Mouse (Mus musculus) CH12.LX (cell line): ENCODE data around the gene Gatad2a. TPM values are rescaled to one million over a fixed set of nuclear protein-coding genes. Genes with fewer than 3 reads are reported as not detected.
A peak's percentile ranks its signal among the peaks of the same experiment; 100 is the strongest.

Source experiments
- DNase-seq: peaks from one replicate; pipeline ENCODE4 v3.0.0-alpha.2; 2013; ENCODE audit errors: extremely low read depth
- H3K27ac ChIP-seq: 2 replicates; pipeline ENCODE4 v1.5.1; 2012; ENCODE audit warnings: low read depth, mild to moderate bottlenecking, control low read depth, moderate library complexity; ENCODE audit not compliant: insufficient read depth
- H3K27me3 ChIP-seq: replicated peaks from 2 replicates; pipeline ENCODE3; 2012; ENCODE audit warnings: inconsistent platforms
- H3K36me3 ChIP-seq, 2 experiments: replicated peaks in 1 of 2; 2 replicates each; pipeline versions ENCODE3 to v1.6.1; 2012; ENCODE audit warnings: inconsistent platforms in 1 of 2, low read length in 1 of 2, mild to moderate bottlenecking in 1 of 2, mixed read lengths in 1 of 2, moderate library complexity in 1 of 2; ENCODE audit not compliant: control insufficient read depth in 1 of 2, insufficient read depth in 1 of 2
- H3K4me1 ChIP-seq, 2 experiments: 2 replicates each; pipeline ENCODE4 v1.6.1; 2012; ENCODE audit warnings: inconsistent platforms in 1 of 2, moderate library complexity in 1 of 2; ENCODE audit not compliant: insufficient read depth in 2 of 2, control insufficient read depth in 1 of 2
- H3K4me2 ChIP-seq: 2 replicates; pipeline ENCODE4 v1.6.1; 2012; ENCODE audit warnings: low read depth, mild to moderate bottlenecking, control low read depth; ENCODE audit not compliant: poor library complexity, insufficient read depth, severe bottlenecking
- H3K4me3 ChIP-seq, 3 experiments: fragments of 150-350 bp in 1 of 3; sonication (generic) in 1 of 3; replicated peaks in 1 of 3; 2 replicates each; pipeline versions ENCODE3 to v1.5.1; 2011 to 2012; ENCODE audit warnings: low read depth in 2 of 3, low read length in 2 of 3, mild to moderate bottlenecking in 2 of 3, moderate library complexity in 2 of 3, control low read depth in 1 of 3, improper control_type of control experiment in 1 of 3, inconsistent platforms in 1 of 3, mixed read lengths in 1 of 3; ENCODE audit not compliant: poor library complexity in 1 of 3
- H3K79me2 ChIP-seq: replicated peaks from 2 replicates; pipeline ENCODE4 v1.6.1; 2012; ENCODE audit warnings: mild to moderate bottlenecking, moderate library complexity; ENCODE audit not compliant: control insufficient read depth, poor library complexity, insufficient read depth, severe bottlenecking; ENCODE audit errors: extremely low read depth
- H3K9ac ChIP-seq: 2 replicates; pipeline ENCODE4 v1.6.1; 2012; ENCODE audit warnings: low read depth, mild to moderate bottlenecking, control low read depth, moderate library complexity; ENCODE audit not compliant: insufficient read depth
- H3K9me3 ChIP-seq: replicated peaks from 2 replicates; pipeline ENCODE3; 2012; ENCODE audit warnings: low read length, inconsistent platforms, mixed read lengths
- CHD1 ChIP-seq: IDR thresholded peaks from 2 replicates; pipeline ENCODE4 v1.6.1; 2012; ENCODE audit warnings: low read depth, low read length, improper control_type of control experiment, inconsistent platforms
- CHD2 ChIP-seq: IDR thresholded peaks from 2 replicates; pipeline ENCODE4 v1.6.1; 2011; ENCODE audit warnings: low read length, improper control_type of control experiment
- CTCF ChIP-seq, 2 experiments: IDR thresholded peaks in 1 of 2; conservative IDR thresholded peaks in 1 of 2; 2 replicates each; pipeline ENCODE4 v1.5.1; 2011 to 2012; ENCODE audit warnings: low read depth in 2 of 2, low read length in 2 of 2, improper control_type of control experiment in 1 of 2, inconsistent platforms in 1 of 2, mild to moderate bottlenecking in 1 of 2, moderate library complexity in 1 of 2
- E2F4 ChIP-seq: IDR thresholded peaks from 2 replicates; pipeline ENCODE4 v1.6.1; 2011; ENCODE audit warnings: low read depth, low read length, improper control_type of control experiment; ENCODE audit not compliant: insufficient replicate concordance
- ELF1 ChIP-seq: IDR thresholded peaks from 2 replicates; pipeline ENCODE4 v1.6.1; 2014; ENCODE audit warnings: low read depth, mild to moderate bottlenecking, inconsistent platforms, low read length, improper control_type of control experiment
- EP300 ChIP-seq: IDR thresholded peaks from 2 replicates; pipeline ENCODE4 v1.6.1; 2011; ENCODE audit warnings: low read length, improper control_type of control experiment
- GABPA ChIP-seq: IDR thresholded peaks from 2 replicates; pipeline ENCODE4 v1.6.1; 2012; ENCODE audit warnings: low read depth, low read length, improper control_type of control experiment, inconsistent platforms; ENCODE audit not compliant: insufficient replicate concordance
- HCFC1 ChIP-seq: IDR thresholded peaks from 2 replicates; pipeline ENCODE4 v1.6.1; 2012; ENCODE audit warnings: low read depth, mild to moderate bottlenecking, inconsistent platforms, low read length, improper control_type of control experiment
- IRF4 ChIP-seq: IDR thresholded peaks from 2 replicates; pipeline ENCODE4 v1.6.1; 2014; ENCODE audit warnings: low read depth, mild to moderate bottlenecking, inconsistent platforms, low read length, improper control_type of control experiment
- JUN ChIP-seq: IDR thresholded peaks from 2 replicates; pipeline ENCODE4 v1.6.1; 2011; ENCODE audit warnings: low read depth, mild to moderate bottlenecking, low read length, improper control_type of control experiment, moderate library complexity; ENCODE audit not compliant: insufficient read depth
- MAFK ChIP-seq: IDR thresholded peaks from 2 replicates; pipeline ENCODE4 v1.6.1; 2011; ENCODE audit warnings: low read length, improper control_type of control experiment; ENCODE audit not compliant: insufficient replicate concordance
- MEF2A ChIP-seq: IDR thresholded peaks from 2 replicates; pipeline ENCODE4 v1.6.1; 2014; ENCODE audit warnings: low read depth, mild to moderate bottlenecking, inconsistent platforms, low read length, improper control_type of control experiment, borderline replicate concordance
- MXI1 ChIP-seq: IDR thresholded peaks from 2 replicates; pipeline ENCODE4 v1.6.1; 2011; ENCODE audit warnings: mild to moderate bottlenecking, low read depth, low read length, improper control_type of control experiment
- MYC ChIP-seq: IDR thresholded peaks from 2 replicates; pipeline ENCODE4 v1.6.1; 2011; ENCODE audit warnings: low read depth, mild to moderate bottlenecking, improper control_type of control experiment, low read length
- NELFE ChIP-seq: IDR thresholded peaks from 2 replicates; pipeline ENCODE4 v1.6.1; 2011; ENCODE audit warnings: low read depth, low read length, improper control_type of control experiment
- POLR2AphosphoS2 ChIP-seq: IDR thresholded peaks from 2 replicates; pipeline ENCODE4 v1.6.1; 2011; ENCODE audit warnings: low read depth, low read length, improper control_type of control experiment
- UBTF ChIP-seq: IDR thresholded peaks from 2 replicates; pipeline ENCODE4 v1.6.1; 2012; ENCODE audit warnings: low read depth, mild to moderate bottlenecking, inconsistent platforms, low read length, improper control_type of control experiment, moderate library complexity
- USF2 ChIP-seq: conservative IDR thresholded peaks from 2 replicates; pipeline ENCODE4 v1.6.1; 2011; ENCODE audit warnings: low read depth, low read length, improper control_type of control experiment
- ZC3H11A ChIP-seq: IDR thresholded peaks from 2 replicates; pipeline ENCODE4 v1.6.1; 2012; ENCODE audit warnings: low read depth, mild to moderate bottlenecking, inconsistent platforms, low read length, improper control_type of control experiment
- ZMIZ1 ChIP-seq: IDR thresholded peaks from 2 replicates; pipeline ENCODE4 v1.6.1; 2012; ENCODE audit warnings: low read depth, mild to moderate bottlenecking, inconsistent platforms, low read length, improper control_type of control experiment
- ZNF384 ChIP-seq: IDR thresholded peaks from 2 replicates; pipeline ENCODE4 v1.6.1; 2012; ENCODE audit warnings: low read depth, low read length, improper control_type of control experiment, inconsistent platforms
- dilution Hi-C: fragments of 300-500 bp; cut with MboI; formaldehyde crosslinking; loops from 2 replicates; pipeline ENCODE4 v1.14.3; 2020; ENCODE audit warnings: low sequenced_read_pairs; ENCODE audit not compliant: extremely low pct_unique_long_range_greater_than_20kb, extremely low pct_ligation_motif_present
- in situ Hi-C: fragments of 300-500 bp; cut with MboI; formaldehyde crosslinking; loops from 3 replicates; pipeline ENCODE4 v1.14.3; 2019; ENCODE audit warnings: low sequenced_read_pairs, low pct_ligation_motif_present, low pct_unique_long_range_greater_than_20kb, mixed read lengths
- polyA plus RNA-seq: library from polyadenylated mRNA; unstranded; fragments of >175 nt; gene quantifications from 2 replicates; pipeline ENCODE4 v1.2.1, GENCODE M21; 2012; ENCODE audit warnings: low read depth; ENCODE audit not compliant: insufficient read length
- total RNA-seq, 2 experiments: library from RNA; depleted of rRNA; stranded (reverse); fragments of 300-350 nt in 1 of 2; fragments of >200 nt in 1 of 2; gene quantifications; 2 replicates each; pipeline ENCODE4 v1.2.3; 2012 to 2014

Gatad2a gene
- total and polyA plus RNA-seq, 3 experiments = 35.7 to 95.1 (median 70.8) TPM

GRCm38 (mm10) chr8:69984876-69985553 is 11.2 kb downstream of the Gatad2a start:
- Histone ChIP-seq H3K27me3 (no peaks in the 10 kb centered on the region), H3K4me2 (no peak overlapping the region), H3K79me2 (peaks cover 19% of the 10 kb centered on the region), H3K9me3 (no peaks in the 10 kb centered on the region), H3K27ac (peak overlapping the region; percentile 16; the same call in 1 of the 2 replicates), H3K4me3 (no peak overlapping the region), H3K4me1 (peaks cover 0 to 20% of the 10 kb centered on the region in 2 experiments; a peak in 2 of 4 replicates), H3K9ac (no peak overlapping the region), H3K36me3 (peaks cover 0 to 25% of the 10 kb centered on the region in 2 experiments)
- in situ Hi-C loops (no loop called here), dilution Hi-C loops (no loop called here)
- TF ChIP-seq MXI1 (no peak), MAFK (no peak), CHD2 (0 out of 2 replicates have a peak, but pooled peaks have one; percentile 18), IRF4 (peak; percentile 48; the same call in 1 of the 2 replicates), EP300 (peak; percentile 51), CTCF (conservative IDR thresholded peaks at IDR 0.05 in 1 of 2, IDR thresholded peaks at IDR 0.05 in 1 of 2; ENCODE audit: low read depth in 2 of 2, low read length in 2 of 2) (0 out of 4 replicates have a peak, but pooled peaks of 1 of the 2 experiments have one; percentile 7), USF2 (no peak), NELFE (no peak), CHD1 (0 out of 2 replicates have a peak, but pooled peaks have one; percentile 51), ELF1 (peak; percentile 75), ZNF384 (peak; percentile 93), MEF2A (0 out of 2 replicates have a peak, but pooled peaks have one; percentile 13), JUN (no peak), E2F4 (no peak), ZC3H11A (no peak)
- DNase-seq = no peak

GRCm38 (mm10) chr8:69978456-69978855 is 17.7 kb downstream of the Gatad2a start:
- no peak overlapping the region for H3K4me3 ChIP-seq
- H3K36me3 ChIP-seq = peaks cover 0 to 29% of the 10 kb centered on the region in 2 experiments
- peaks cover 20% of the 10 kb centered on the region for H3K79me2 ChIP-seq
- H3K9ac ChIP-seq = no peak overlapping the region
- peaks cover 4 to 24% of the 10 kb centered on the region in 2 experiments; a peak in 3 of 4 replicates for H3K4me1 ChIP-seq
- H3K4me2 ChIP-seq = no peak overlapping the region
- H3K9me3 ChIP-seq = no peaks in the 10 kb centered on the region
- TF ChIP-seq IRF4 (no peak), UBTF (no peak), E2F4 (no peak), MAFK (no peak), ZC3H11A (no peak), ZMIZ1 (no peak), ELF1 (no peak), GABPA (no peak), HCFC1 (no peak), MYC (no peak), POLR2AphosphoS2 (no peak), MEF2A (no peak)
- dilution Hi-C loops = no loop called here
- no peak overlapping the region for H3K27ac ChIP-seq
- H3K27me3 ChIP-seq = no peaks in the 10 kb centered on the region
- in situ Hi-C loops = no loop called here
- DNase-seq = no peak
